Mouse (Mus musculus) adrenal gland, adult 8-10 months (tissue): ENCODE measurements around the gene Dlg2. TPM values are rescaled to one million over a fixed set of nuclear protein-coding genes. Genes with fewer than 3 reads are reported as not detected.
A peak's percentile ranks its signal among the peaks of the same experiment; 100 is the strongest.

Source experiments
- DNase-seq: peaks from one replicate; pipeline ENCODE4 v3.0.0; 2022
- total RNA-seq, 4 experiments: library from RNA; stranded (reverse); gene quantifications; 2 replicates each; pipeline ENCODE4 v1.2.4; 2022

Gene Dlg2
- total RNA-seq, 4 experiments from 2014 or later = 134 to 175 (median 151) TPM

DNA sequence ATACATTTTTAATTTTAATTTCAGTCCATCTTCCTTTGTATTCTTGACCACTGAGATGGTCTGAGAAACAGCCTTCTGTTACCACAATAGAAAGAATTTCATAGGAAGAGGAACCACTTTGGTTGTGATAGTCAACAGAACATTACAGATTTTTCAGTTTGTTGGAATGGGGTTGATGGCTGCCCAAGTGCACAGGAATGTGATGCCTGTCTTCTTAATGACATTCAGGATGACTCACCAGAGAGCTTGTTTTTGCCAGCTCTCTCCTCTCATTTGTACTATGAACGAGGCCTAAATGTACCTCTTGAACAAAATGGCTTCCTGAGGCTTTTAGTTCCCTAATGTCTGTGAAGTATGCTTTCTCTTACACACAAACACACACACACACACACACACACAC lies 1107.1 kb downstream of the Dlg2 start:
- DNase-seq = no peak

DNA sequence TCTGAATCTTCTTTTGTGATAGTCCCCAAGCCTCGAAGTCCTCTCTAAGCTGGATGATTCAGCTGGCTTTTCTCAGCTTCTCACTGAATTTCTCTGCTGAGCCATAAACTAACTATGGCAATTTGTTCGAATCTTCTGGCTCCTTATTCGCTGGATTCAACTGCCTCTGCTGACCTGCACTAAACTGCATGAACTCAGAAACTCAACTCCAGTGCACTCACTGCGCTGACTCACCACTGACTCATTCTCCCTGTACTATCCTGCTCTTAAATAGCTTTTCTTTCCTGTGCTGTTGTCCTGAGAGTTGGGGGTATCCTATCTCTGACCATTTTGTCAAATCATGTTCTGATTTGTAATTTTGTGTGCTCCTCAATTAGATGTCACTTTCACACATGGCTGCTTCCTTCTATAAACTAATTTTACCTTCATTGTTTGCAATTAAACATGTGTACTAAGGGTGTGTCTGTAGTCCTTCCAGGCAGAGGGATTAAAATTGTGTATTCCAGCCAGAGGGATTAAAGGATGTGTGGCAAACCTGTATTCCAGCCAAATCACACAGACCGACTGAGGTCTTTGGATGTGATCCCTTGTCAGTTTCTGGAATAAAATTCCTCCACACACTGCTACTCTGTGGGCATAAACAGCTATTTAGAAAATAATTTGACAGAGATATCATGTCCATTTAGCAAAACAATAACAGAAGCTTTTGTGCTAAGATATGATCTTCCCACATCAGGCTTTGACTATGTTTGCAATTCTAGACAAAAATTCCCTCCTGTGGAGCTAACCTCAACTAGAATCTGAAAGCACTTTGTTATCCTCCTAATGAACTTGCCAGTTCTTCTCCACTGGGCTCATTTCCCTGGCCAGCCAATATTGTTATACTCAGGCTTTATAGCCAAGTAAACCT lies 1115.0 kb downstream of the Dlg2 start:
- peak; percentile 39 for DNase-seq

DNA sequence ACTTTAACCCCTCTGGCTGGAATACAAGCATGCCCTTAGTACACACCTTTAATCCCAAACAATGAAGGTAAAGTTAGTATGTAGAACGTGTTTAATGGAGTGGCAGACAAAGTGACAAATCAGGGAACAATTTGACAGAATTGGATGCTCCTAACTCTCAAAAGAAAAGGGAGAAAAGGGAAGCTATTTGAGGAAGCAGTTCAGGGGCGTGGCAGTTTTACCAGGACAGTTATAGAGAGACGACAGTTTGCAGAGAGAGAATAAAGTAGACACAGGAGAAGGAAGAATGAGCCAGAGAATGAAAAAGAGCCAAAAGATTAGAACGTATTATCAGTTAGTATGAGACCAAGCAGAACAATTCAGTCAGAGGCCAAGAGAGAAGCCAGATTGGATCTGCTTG lies 1122.1 kb downstream of the Dlg2 start:
- no peak for DNase-seq

GRCm38 (mm10) chr7:91601307-91601706 lies 1124.8 kb downstream of the Dlg2 start:
- DNase-seq = no peak

DNA sequence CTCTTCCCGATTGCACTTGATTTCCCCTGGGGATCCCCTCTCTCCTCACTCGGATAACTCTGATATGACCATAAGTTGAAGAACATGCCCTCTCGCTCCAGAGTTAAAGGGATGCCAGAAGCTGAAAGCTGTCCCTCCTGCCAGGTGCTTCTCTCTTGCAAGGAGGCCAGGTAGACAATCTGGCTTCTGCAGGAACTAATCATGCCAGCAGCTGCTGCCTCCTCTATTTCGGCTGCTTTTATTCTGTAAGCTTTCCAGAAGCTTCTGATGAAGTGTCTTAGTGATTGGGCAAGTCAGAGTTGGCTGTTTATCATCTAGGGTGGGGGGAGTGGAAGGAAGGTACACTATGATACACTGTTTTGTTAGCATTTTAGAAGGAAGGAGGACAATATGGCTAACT lies 1127.1 kb downstream of the Dlg2 start:
- DNase-seq = no peak

DNA sequence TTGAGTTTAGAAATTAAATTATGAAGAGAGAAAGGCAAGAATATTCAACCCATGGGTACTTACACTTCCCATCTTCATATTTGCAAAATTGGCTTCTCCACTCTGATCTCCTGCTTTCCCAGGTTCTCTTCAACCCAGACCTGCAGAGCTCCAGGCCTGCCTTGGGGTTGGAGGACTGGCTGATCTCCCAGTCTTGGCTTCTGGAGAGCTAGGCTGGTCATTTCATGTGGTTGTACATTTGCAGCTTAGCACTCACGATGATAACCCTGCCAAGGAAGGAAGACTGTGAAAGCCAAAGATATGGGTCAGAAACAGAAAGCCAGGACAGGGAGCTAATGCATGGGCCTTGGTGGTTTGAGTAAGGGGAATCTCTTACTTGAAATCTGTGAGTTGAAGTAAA lies 1176.6 kb downstream of the Dlg2 start:
- no peak for DNase-seq

DNA sequence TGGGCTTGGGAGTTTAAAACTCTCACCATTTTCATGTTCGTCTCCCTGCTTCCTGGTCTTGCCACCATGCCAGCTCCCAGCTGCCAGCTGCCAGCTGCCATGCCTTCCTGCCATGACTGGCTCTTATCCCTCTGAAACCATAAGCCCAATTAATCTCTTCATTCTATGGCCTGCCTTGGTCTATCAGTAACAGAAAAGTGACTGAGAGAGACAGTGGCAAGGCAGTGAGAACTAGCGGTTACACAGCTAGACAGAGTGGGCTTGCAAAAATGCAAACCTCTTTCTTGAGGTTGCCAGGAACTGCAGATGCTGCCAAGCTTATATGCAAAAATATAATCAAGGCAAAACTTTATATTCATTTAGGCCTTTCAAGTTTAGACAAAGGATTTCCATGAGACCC lies 1183.0 kb downstream of the Dlg2 start:
- DNase-seq = no peak

DNA sequence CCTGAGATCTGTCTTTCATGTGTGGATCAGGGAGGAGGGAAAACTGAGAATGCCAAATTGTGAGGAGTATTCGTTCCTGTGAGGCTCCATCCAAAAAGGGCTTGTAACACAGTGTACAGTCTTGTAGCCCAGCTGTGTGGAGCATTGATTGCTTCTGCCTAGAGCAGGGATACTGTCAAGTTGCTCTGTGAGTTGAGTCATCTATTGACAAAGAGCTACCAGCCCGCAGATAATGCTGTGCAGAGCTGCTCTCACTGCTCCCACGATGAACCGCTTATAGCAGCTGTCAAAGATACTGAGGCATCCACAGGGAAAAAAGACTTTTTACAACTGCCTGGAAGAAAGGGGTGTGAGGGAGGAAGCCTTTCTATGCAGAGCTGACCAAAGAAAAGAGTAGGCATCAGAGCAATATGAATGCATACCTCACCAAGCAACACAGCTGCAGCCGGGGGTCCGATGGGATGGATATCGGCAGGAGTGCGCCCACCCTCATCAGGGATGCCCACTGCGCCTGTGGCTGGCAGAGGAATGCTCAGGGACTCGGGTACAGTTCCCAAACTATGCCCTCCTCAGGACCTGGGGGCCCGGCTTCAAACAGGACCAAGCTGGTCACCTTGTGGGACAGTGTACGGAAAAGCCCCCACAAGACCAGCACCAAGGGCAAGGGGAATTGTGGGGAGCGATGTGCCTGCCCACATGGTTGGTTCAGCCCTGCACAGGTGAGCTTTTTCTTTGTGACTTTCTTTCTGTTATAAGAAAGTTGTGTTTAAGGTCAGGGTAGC lies 1196.0 kb downstream of the Dlg2 start:
- peak; percentile 67 for DNase-seq

DNA sequence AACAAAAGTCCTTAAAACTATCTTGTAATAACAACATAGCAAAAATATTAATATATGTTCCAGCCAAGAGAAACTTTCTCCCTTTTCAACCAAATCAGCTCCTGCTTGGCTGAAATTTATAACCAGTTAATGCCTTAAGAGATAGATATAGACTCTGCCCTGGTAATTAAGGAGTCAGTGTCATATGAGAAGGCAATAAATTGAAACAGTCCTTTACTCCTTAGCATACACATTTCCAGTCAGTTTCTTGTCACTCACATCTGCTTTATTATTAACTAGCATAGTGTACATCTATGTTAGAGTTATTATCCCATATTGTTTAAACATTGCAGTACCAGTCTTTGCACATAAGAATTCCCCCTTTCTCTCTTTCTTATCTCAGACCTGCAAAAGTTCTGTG lies 1197.9 kb downstream of the Dlg2 start:
- no peak for DNase-seq

DNA sequence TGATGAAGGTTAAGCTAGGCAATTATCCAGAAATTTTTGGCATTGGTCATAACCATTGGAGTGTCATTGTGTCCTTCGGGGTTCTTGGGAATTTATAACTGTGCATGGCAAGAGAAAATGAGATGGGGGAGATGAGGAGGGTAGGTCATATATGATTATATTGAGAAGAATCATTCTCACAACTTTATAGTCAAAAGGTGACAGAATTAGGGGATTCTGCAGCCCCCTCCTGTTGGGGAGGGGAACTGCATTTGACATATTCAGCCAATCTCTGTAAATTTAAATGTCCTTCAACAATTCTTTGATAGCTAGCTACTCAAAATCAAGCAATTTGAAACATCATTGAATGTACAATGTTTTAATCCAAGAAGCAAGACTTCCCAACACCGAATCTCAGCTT lies 1201.5 kb downstream of the Dlg2 start:
- DNase-seq = no peak

DNA sequence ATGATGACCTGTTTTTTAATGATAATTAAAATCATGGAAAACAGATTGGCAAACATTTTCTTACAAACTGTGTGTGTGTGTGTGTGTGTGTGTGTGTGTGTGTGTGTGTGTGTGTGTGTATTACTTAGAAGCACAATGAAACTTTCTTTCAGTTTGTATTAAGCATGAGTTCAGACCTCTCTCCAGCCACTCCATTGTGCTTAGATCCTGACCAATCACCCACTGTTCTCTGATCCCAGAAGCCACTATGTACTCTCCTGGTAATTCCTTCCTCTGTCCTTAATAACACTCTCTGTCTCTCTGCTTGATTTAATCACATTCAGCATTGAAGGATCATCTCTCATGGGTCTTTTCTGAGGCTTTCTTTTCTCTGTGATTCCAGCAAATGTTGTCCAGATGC lies 1211.5 kb downstream of the Dlg2 start:
- no peak for DNase-seq

- DNase-seq = no peak
Measured at GRCm38 (mm10) chr7:91689829-91690228, 1213.4 kb downstream of the Dlg2 start.

DNA sequence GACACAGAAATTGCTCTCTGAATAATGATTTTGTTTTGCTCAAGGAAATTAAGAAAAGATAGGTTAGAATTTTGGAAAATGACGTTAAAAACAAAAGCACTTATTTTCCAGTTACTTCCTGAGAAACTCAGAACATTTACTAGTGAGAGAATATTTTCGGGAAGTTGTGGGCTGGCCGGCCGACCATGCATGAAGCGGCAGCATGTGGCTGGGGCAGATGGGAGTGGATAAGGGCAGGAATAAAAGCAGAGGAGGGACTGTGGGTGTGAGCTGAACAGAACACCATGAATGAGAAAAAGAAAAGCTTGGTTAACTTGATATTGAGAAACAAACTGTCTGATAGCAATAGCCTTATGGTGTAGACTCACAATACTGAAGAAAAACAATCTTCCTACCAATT lies 1233.4 kb downstream of the Dlg2 start:
- DNase-seq = no peak

DNA sequence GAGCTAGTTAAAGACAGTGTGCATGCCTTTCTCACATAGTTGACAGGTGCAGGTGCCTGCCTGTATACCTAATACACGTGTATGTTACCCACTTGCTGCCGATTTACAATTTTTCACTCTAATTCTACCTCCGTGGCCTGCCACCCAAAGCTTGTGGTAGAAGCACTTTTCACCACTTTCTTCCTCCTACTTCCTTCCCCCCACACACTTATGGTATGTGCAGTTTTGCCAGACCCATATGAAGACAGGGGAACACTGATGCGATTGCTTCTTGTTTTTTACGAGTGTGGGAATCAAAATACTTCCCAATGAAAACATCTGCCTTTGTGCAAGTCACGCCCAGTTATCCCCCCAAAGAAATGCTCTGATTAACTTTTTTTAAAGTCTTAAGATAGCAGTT lies 1234.7 kb downstream of the Dlg2 start:
- DNase-seq = no peak

DNA sequence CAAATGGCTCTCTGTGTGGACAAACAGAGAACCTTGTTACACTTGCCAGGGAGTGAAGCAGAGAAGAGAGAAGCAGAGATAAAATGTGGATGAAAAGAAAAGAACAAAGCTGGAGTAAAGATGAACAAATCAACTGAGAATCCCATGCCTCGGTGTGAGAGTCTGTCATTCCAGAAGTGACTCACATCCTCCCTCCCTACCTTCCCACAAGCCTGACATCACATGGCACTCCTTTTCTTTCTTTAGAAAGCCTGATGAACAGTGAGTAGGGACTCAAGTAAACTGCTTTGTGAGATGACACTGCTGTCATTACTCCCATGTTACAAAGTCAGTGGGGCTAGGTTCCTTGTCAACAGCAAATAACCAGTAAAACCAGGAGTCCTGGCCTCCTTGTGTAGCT lies 1239.3 kb downstream of the Dlg2 start:
- no peak for DNase-seq

- no peak for DNase-seq
Measured at GRCm38 (mm10) chr7:91716696-91717095, 1240.2 kb downstream of the Dlg2 start.

DNA sequence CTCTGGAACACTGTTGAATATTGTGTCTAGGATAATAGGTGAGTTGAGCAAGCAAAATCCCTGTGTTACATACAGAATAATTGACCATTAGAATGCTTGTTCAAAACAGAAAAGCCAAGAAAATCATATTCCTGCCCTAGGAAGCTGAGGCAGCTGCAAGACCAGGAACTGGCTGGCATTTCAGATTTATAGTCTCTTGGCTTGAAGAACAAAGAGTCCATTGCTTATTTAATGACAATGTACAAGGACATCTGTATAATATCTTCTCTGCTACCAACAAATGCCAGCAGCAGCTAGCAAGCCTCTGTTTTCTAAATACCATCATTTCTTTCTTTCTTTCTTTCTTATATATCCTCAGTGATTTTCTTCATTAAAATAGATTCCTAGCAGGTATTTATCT lies 1243.8 kb downstream of the Dlg2 start:
- no peak for DNase-seq

- no peak for DNase-seq
Measured at GRCm38 (mm10) chr7:91724397-91724796, 1247.9 kb downstream of the Dlg2 start.

GRCm38 (mm10) chr7:91740748-91741147 lies 1264.3 kb downstream of the Dlg2 start:
- DNase-seq = no peak

GRCm38 (mm10) chr7:91753151-91753861 lies 1276.8 kb downstream of the Dlg2 start:
- no peak for DNase-seq

GRCm38 (mm10) chr7:91767648-91768047 lies 1291.2 kb downstream of the Dlg2 start:
- DNase-seq = no peak

DNA sequence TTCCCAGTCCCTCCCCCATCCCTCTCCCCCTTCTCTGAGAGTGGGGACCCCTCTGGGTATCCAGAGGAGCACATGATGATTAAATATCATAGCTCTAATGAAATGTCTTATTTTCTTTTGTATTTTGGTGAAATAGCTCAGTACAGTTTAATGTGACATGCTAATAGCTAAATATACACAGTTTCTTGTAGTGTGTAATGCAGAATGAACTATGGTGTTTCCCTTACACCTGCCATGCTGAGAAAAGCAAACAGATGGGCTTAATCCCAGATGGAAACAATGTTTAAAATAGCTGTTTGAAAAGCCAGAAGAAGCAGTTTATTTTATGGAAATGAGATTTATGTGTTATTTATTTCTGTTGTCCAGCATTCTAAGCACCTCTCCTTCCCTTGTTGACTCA lies 1302.2 kb downstream of the Dlg2 start:
- no peak for DNase-seq

DNA sequence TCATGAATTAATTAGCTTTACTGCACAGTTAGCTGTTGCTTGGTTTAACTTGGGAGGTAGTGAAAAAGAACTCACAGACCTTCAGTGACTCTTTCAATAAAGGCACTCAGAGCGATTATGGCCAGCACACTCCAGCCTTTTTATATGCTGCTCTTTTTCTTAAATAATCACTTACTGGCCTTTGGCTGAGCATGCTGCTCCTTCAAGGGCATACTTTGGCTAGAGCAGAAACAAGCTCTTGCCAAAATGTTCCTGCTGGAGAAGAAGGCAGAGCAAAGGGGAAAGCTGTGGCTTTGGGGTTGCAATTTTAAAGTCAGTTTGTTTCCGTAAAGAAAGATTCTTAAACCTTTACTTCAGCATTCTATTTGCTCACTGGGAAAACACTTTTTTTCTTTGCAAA lies 1308.1 kb downstream of the Dlg2 start:
- no peak for DNase-seq
